Comparison of ENCODE assay signal across 9 mouse cellular contexts in the genomic region with DNA sequence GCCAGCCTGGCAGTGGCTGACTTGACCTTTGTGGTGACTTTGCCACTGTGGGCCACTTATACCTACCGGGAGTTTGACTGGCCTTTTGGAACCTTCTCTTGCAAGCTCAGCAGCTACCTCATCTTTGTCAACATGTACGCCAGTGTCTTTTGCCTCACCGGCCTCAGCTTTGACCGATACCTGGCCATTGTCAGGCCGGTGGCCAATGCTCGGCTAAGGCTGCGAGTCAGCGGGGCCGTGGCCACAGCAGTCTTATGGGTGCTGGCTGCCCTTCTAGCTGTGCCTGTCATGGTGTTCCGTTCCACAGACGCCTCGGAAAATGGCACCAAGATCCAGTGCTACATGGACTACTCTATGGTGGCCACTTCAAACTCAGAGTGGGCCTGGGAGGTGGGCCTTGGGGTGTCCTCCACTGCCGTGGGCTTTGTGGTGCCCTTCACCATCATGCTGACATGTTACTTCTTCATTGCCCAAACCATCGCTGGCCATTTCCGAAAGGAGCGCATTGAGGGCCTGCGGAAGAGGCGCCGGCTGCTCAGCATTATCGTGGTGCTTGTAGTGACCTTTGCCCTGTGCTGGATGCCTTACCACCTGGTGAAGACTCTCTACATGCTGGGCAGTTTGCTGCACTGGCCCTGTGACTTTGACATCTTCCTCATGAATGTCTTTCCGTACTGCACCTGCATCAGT. TPM values are rescaled to one million over a fixed set of nuclear protein-coding genes. Genes with fewer than 3 reads are reported as not detected.
DNase-seq lines count a peak whose midpoint lies in the region; ATAC-seq and TF ChIP-seq lines count a peak whose summit lies in the region.
"Had no signal": no experiment of that assay in that cellular context is flagged by ENCODE, and none has a peak within 500 bp of the region (broad histone marks: within the 10 kb centered on the region; RNA-seq: fewer than 3 reads in every experiment).

No protein-coding gene starts in this region.

- no peaks in the 10 kb centered on the region for H3K9me3 ChIP-seq in embryonic facial prominence, embryonic 15.5 days (replicated peaks)
- H3K9me3 ChIP-seq in liver, embryonic 13.5 days (replicated peaks), result no peaks in the 10 kb centered on the region

- TF ChIP-seq POLR2A in kidney, adult 2 months (IDR thresholded peaks at IDR 0.05; ENCODE audit: low read depth, low read length), result no peak
- 0 out of 2 replicates have a peak, but pooled peaks have one; percentile 22 for TF ChIP-seq POLR2A in bone marrow, adult 2 months (IDR thresholded peaks at IDR 0.05; ENCODE audit: borderline replicate concordance, control insufficient read depth, low read depth, low read length)

- peak overlapping the region; percentile 42 for H3K4me3 ChIP-seq in kidney, adult 2 months (ENCODE audit: insufficient read depth, low read depth, low read length)
- no peak overlapping the region for H3K4me3 ChIP-seq in bone marrow, adult 2 months (replicated peaks; ENCODE audit: control insufficient read depth, low read depth, low read length)
- peak overlapping the region; percentile 18 for H3K4me3 ChIP-seq in embryonic facial prominence, embryonic 15.5 days (replicated peaks)
- 0 out of 2 replicates have a peak overlapping the region, but pooled peaks have one; percentile 2 for H3K4me3 ChIP-seq in liver, embryonic 13.5 days (replicated peaks)

- no peak overlapping the region for H3K4me2 ChIP-seq in embryonic facial prominence, embryonic 15.5 days (replicated peaks)
- H3K4me2 ChIP-seq in liver, embryonic 13.5 days, result peak overlapping the region; percentile 19; the same call in 1 of the 2 replicates

- H3K4me1 ChIP-seq in kidney, adult 2 months (ENCODE audit: control insufficient read depth, insufficient read depth, low read length), result no peaks in the 10 kb centered on the region
- H3K4me1 ChIP-seq in bone marrow, adult 2 months (ENCODE audit: control insufficient read depth, insufficient read depth, low read length), result peaks cover 7% of the 10 kb centered on the region
- H3K4me1 ChIP-seq in embryonic facial prominence, embryonic 15.5 days, result no peaks in the 10 kb centered on the region
- H3K4me1 ChIP-seq in liver, embryonic 13.5 days (replicated peaks), result peaks cover 25% of the 10 kb centered on the region

- H3K27me3 ChIP-seq in kidney, adult 2 months (replicated peaks; ENCODE audit: control insufficient read depth, insufficient read depth, low read length), result no peaks in the 10 kb centered on the region
- no peaks in the 10 kb centered on the region for H3K27me3 ChIP-seq in embryonic facial prominence, embryonic 15.5 days
- H3K27me3 ChIP-seq in liver, embryonic 13.5 days, result peaks cover 37% of the 10 kb centered on the region

- no peak overlapping the region for H3K9ac ChIP-seq in embryonic facial prominence, embryonic 15.5 days
- no peak overlapping the region for H3K9ac ChIP-seq in liver, embryonic 13.5 days

- no peak for TF ChIP-seq CTCF in kidney, adult 2 months (conservative IDR thresholded peaks at IDR 0.05; ENCODE audit: insufficient read depth, insufficient read length, low read depth, low read length)
- no peak for TF ChIP-seq CTCF in bone marrow, adult 2 months (IDR thresholded peaks at IDR 0.05; ENCODE audit: control insufficient read depth, insufficient read depth, low read length)

- 81% methylated on average over 21 of the region's 21 CpGs for WGBS in kidney, adult 2 months
- 84% methylated on average over 21 of the region's 21 CpGs for WGBS in bone marrow, adult 2 months
- 84% methylated on average over 21 of the region's 21 CpGs for WGBS in embryonic facial prominence, embryonic 15.5 days
- 57% methylated on average over 21 of the region's 21 CpGs for whole genome bisulfite sequencing in liver, embryonic 13.5 days (ENCODE audit: insufficient replicate concordance)

- H3K27ac ChIP-seq in kidney, adult 2 months (ENCODE audit: insufficient read depth, low read depth, low read length), result peak overlapping the region; percentile 45
- H3K27ac ChIP-seq in bone marrow, adult 2 months (ENCODE audit: control insufficient read depth, insufficient read depth, low read depth, low read length, poor library complexity), result peak overlapping the region; percentile 70
- no peak overlapping the region for H3K27ac ChIP-seq in embryonic facial prominence, embryonic 15.5 days (replicated peaks)
- no peak overlapping the region for H3K27ac ChIP-seq in liver, embryonic 13.5 days

- no peak for ATAC-seq in embryonic facial prominence, embryonic 15.5 days (ENCODE audit: insufficient number of reproducible peaks, low FRiP score, low TSS enrichment, low read depth)
- no peak for ATAC-seq in liver, embryonic 13.5 days (ENCODE audit: low read depth)
- no peak for ATAC-seq in megakaryocyte progenitor cell, adult 5-6 weeks (replicated peaks; ENCODE audit: poor library complexity)
- ATAC-seq in activated CD4-positive, CD25-positive, alpha-beta regulatory T cell, adult 4 months, result no peak

- H3K36me3 ChIP-seq in kidney, adult 2 months (ENCODE audit: control insufficient read depth, insufficient read depth, low read length), result no peaks in the 10 kb centered on the region
- no peaks in the 10 kb centered on the region for H3K36me3 ChIP-seq in embryonic facial prominence, embryonic 15.5 days
- no peaks in the 10 kb centered on the region for H3K36me3 ChIP-seq in liver, embryonic 13.5 days

- no peak for DNase-seq in kidney, adult 2 months
- DNase-seq in kidney, postnatal 4 days, result no peak
- no peak for DNase-seq in liver, embryonic 13.5 days
- DNase-seq in embryo, embryonic 10.5 days (ENCODE audit: low spot score), result no peak
- DNase-seq: cerebellum, postnatal 10 days had no signal

RNA-seq across cellular contexts. Expression of a gene that starts 1.0 kb away (rescaled TPM):
- polyA plus RNA-seq in kidney, adult 2 months (2012; rRNA removed), result 14.0 and 16.6 TPM in 2 replicates
- polyA plus RNA-seq in bone marrow, adult 2 months (2011; ENCODE audit: insufficient read depth, insufficient read length, low replicate concordance, missing spikeins), result 0.99 and 5.1 TPM in 2 replicates
- 62.5 and 64.8 TPM in 2 replicates for polyA plus RNA-seq in embryonic facial prominence, embryonic 15.5 days (2015; fragmentation: Nextera tagmentation; extraction: Ambion mirVana)
- polyA plus RNA-seq in liver, embryonic 13.5 days (2015; fragmentation: Nextera tagmentation; extraction: Ambion mirVana), result 2.0 and 2.4 TPM in 2 replicates
- 0.02 and 0.05 TPM in 2 replicates for total RNA-seq in megakaryocyte progenitor cell, adult 5-6 weeks (2015)
- 0.12 TPM in 1 of 2 replicates, not detected in the other for total RNA-seq in megakaryocyte progenitor cell, adult 5-6 weeks (2017)
- polyA plus RNA-seq in activated CD4-positive, CD25-positive, alpha-beta regulatory T cell, adult 4 months (2017; shearing (Covaris generic)), result not detected

Comparison
In these comparisons a context has a peak if more than half of its experiments do, and no peak if none do; other contexts are left out.
1. H3K27ac ChIP-seq: peak in kidney, adult 2 months (single experiment) and bone marrow, adult 2 months (single experiment); none in embryonic facial prominence, embryonic 15.5 days (single experiment) and liver, embryonic 13.5 days (single experiment).